Mouse (Mus musculus) heart, embryonic 10.5 days (tissue): Measurements from ENCODE around the gene Hoxc4. TPM values are rescaled to one million over a fixed set of nuclear protein-coding genes. Genes with fewer than 3 reads are reported as not detected.

Experiments used
- DNase-seq: peaks from one replicate; pipeline ENCODE4 v3.0.0-alpha.2; 2017; ENCODE audit warnings: low spot score
- H3K27ac ChIP-seq: fragments of 300-500 bp; sonication (generic); 2 replicates; pipeline ENCODE4 v1.5.1; 2016; ENCODE audit warnings: mild to moderate bottlenecking
- H3K27me3 ChIP-seq: fragments of 300-500 bp; sonication (generic); 2 replicates; pipeline ENCODE4 v1.6.1; 2016; ENCODE audit warnings: mild to moderate bottlenecking; ENCODE audit not compliant: poor library complexity, insufficient read depth, severe bottlenecking
- H3K36me3 ChIP-seq: fragments of 300-500 bp; sonication (generic); 2 replicates; pipeline ENCODE4 v1.6.1; 2016; ENCODE audit warnings: mild to moderate bottlenecking, moderate library complexity
- H3K4me1 ChIP-seq: fragments of 300-500 bp; sonication (generic); 2 replicates; pipeline ENCODE4 v1.6.1; 2016; ENCODE audit warnings: mild to moderate bottlenecking
- H3K4me3 ChIP-seq: fragments of 300-500 bp; sonication (generic); 2 replicates; pipeline ENCODE4 v1.5.1; 2016; ENCODE audit warnings: mild to moderate bottlenecking, moderate library complexity
- H3K9me3 ChIP-seq: fragments of 300-500 bp; sonication (generic); 2 replicates; pipeline ENCODE4 v1.6.1; 2016; ENCODE audit warnings: mild to moderate bottlenecking, moderate library complexity
- WGBS: fragments of 180-500 bp; shearing (Covaris S2); methylation state at CpG from one replicate; pipeline ENCODE4 v1.1.7; 2016; 5-methylcytosine and 5-hydroxymethylcytosine counted together
- polyA plus RNA-seq: library from polyadenylated mRNA; unstranded; fragments of >200 nt; fragmentation: Nextera tagmentation; extraction: Ambion mirVana; gene quantifications from 2 replicates; pipeline ENCODE4 v1.2.1, GENCODE M21; 2016

Gene Hoxc4
- polyA plus RNA-seq, 1 experiment from 2014 or later: 6.6 TPM

GRCm38 (mm10) chr15:103027266-103028235 lies 8.8 kb downstream of the Hoxc4 start:
- H3K27me3 ChIP-seq: peaks cover 99% of the 10 kb centered on the region
- DNase-seq: no peak
- no peak overlapping the region; the same call in 1 of the 2 replicates for H3K4me3 ChIP-seq
- no peaks in the 10 kb centered on the region for H3K4me1 ChIP-seq
- WGBS: under 1% methylated on average over 43 of the region's 43 CpGs
- H3K36me3 ChIP-seq: no peaks in the 10 kb centered on the region
- H3K9me3 ChIP-seq: no peaks in the 10 kb centered on the region
- no peak overlapping the region for H3K27ac ChIP-seq

- H3K36me3 ChIP-seq: no peaks in the 10 kb centered on the region
- peaks cover 3% of the 10 kb centered on the region for H3K4me1 ChIP-seq
- WGBS: 15% methylated on average over 9 of the region's 9 CpGs
- H3K27me3 ChIP-seq: peaks cover 99% of the 10 kb centered on the region
- DNase-seq: no peak
- H3K4me3 ChIP-seq: no peak overlapping the region
- no peaks in the 10 kb centered on the region for H3K9me3 ChIP-seq
- H3K27ac ChIP-seq: no peak overlapping the region
Measured at GRCm38 (mm10) chr15:103028916-103029512, 10.3 kb downstream of the Hoxc4 start.

GRCm38 (mm10) chr15:103030142-103030541 lies 11.4 kb downstream of the Hoxc4 start:
- H3K27me3 ChIP-seq: peaks cover 99% of the 10 kb centered on the region
- WGBS: 6% methylated on average over 8 of the region's 8 CpGs
- H3K36me3 ChIP-seq: no peaks in the 10 kb centered on the region
- H3K4me3 ChIP-seq: no peak overlapping the region
- H3K27ac ChIP-seq: no peak overlapping the region
- DNase-seq: no peak
- H3K9me3 ChIP-seq: no peaks in the 10 kb centered on the region
- H3K4me1 ChIP-seq: peaks cover 10% of the 10 kb centered on the region

- no peak overlapping the region for H3K4me3 ChIP-seq
- no peak for DNase-seq
- peaks cover 10% of the 10 kb centered on the region for H3K4me1 ChIP-seq
- peaks cover 99% of the 10 kb centered on the region for H3K27me3 ChIP-seq
- H3K9me3 ChIP-seq: no peaks in the 10 kb centered on the region
- WGBS: 0% methylated on average over 2 of the region's 3 CpGs
- no peak overlapping the region for H3K27ac ChIP-seq
- no peaks in the 10 kb centered on the region for H3K36me3 ChIP-seq
Measured at GRCm38 (mm10) chr15:103032167-103032566, 13.4 kb downstream of the Hoxc4 start.

- no peak for DNase-seq
- Histone ChIP-seq H3K27me3 (peaks cover 99% of the 10 kb centered on the region), H3K9me3 (no peaks in the 10 kb centered on the region), H3K27ac (no peak overlapping the region), H3K4me1 (peaks cover 10% of the 10 kb centered on the region), H3K36me3 (no peaks in the 10 kb centered on the region), H3K4me3 (no peak overlapping the region)
- 2% methylated on average over 26 of the region's 26 CpGs for WGBS
Measured at GRCm38 (mm10) chr15:103032646-103033575, 14.2 kb downstream of the Hoxc4 start.

- Histone ChIP-seq H3K4me3 (peak overlapping the region; percentile 54), H3K4me1 (peaks cover 10% of the 10 kb centered on the region), H3K27me3 (peaks cover 99% of the 10 kb centered on the region), H3K27ac (peak overlapping the region; percentile 77), H3K36me3 (no peaks in the 10 kb centered on the region), H3K9me3 (no peaks in the 10 kb centered on the region)
- DNase-seq: no peak
- under 1% methylated on average over 24 of the region's 24 CpGs for WGBS
Measured at GRCm38 (mm10) chr15:103034043-103034806, 15.5 kb downstream of the Hoxc4 start.

GRCm38 (mm10) chr15:103034807-103035547 lies 16.2 kb downstream of the Hoxc4 start:
- under 1% methylated on average over 34 of the region's 34 CpGs for WGBS

GRCm38 (mm10) chr15:103035548-103035881 lies 16.8 kb downstream of the Hoxc4 start:
- peaks cover 10% of the 10 kb centered on the region for H3K4me1 ChIP-seq
- DNase-seq: no peak
- peak overlapping the region; percentile 62 for H3K27ac ChIP-seq
- no peaks in the 10 kb centered on the region for H3K9me3 ChIP-seq
- peaks cover 99% of the 10 kb centered on the region for H3K27me3 ChIP-seq
- 1% methylated on average over 14 of the region's 14 CpGs for WGBS
- H3K36me3 ChIP-seq: no peaks in the 10 kb centered on the region
- peak overlapping the region; percentile 54 for H3K4me3 ChIP-seq

More at GRCm38 (mm10) chr15:103034807-103035547, 16.2 kb downstream of the Hoxc4 start:
- Histone ChIP-seq H3K36me3 (no peaks in the 10 kb centered on the region), H3K9me3 (no peaks in the 10 kb centered on the region), H3K4me1 (peaks cover 10% of the 10 kb centered on the region), H3K4me3 (peak overlapping the region; percentile 54), H3K27ac (peak overlapping the region; percentile 77), H3K27me3 (peaks cover 99% of the 10 kb centered on the region)
- DNase-seq: no peak

GRCm38 (mm10) chr15:103037579-103037978 lies 18.8 kb downstream of the Hoxc4 start:
- Histone ChIP-seq H3K36me3 (no peaks in the 10 kb centered on the region), H3K4me3 (no peak overlapping the region), H3K27me3 (peaks cover 100% of the 10 kb centered on the region), H3K27ac (no peak overlapping the region), H3K4me1 (peaks cover 14% of the 10 kb centered on the region), H3K9me3 (no peaks in the 10 kb centered on the region)
- no peak for DNase-seq
- WGBS: 17% methylated on average over 1 of the region's 1 CpGs

- Histone ChIP-seq H3K27me3 (peaks cover 100% of the 10 kb centered on the region), H3K4me1 (peaks cover 12% of the 10 kb centered on the region), H3K27ac (no peak overlapping the region), H3K4me3 (no peak overlapping the region), H3K36me3 (no peaks in the 10 kb centered on the region), H3K9me3 (no peaks in the 10 kb centered on the region)
- DNase-seq: no peak
- WGBS: 14% methylated on average over 10 of the region's 10 CpGs
Measured at GRCm38 (mm10) chr15:103038701-103039480, 20.2 kb downstream of the Hoxc4 start.

GRCm38 (mm10) chr15:103039609-103040008 lies 20.9 kb downstream of the Hoxc4 start:
- no peak overlapping the region for H3K4me3 ChIP-seq
- DNase-seq: no peak
- H3K27me3 ChIP-seq: peaks cover 100% of the 10 kb centered on the region
- H3K36me3 ChIP-seq: no peaks in the 10 kb centered on the region
- WGBS: 12% methylated on average over 3 of the region's 3 CpGs
- H3K27ac ChIP-seq: no peak overlapping the region
- 0 out of 2 replicates have a peak, but pooled peaks cover 7% of the 10 kb centered on the region for H3K4me1 ChIP-seq
- H3K9me3 ChIP-seq: no peaks in the 10 kb centered on the region
